Mouse (Mus musculus) E14TG2a.4 (cell line): Measurements from ENCODE around the gene Tpst2.

Experiments used
- CTCF ChIP-seq: conservative IDR thresholded peaks from 2 replicates; pipeline ENCODE4 v1.5.1; 2014; ENCODE audit warnings: low read length
- NANOG ChIP-seq: IDR thresholded peaks from 2 replicates; pipeline ENCODE4 v1.6.1; 2014; ENCODE audit warnings: borderline replicate concordance, low read length, mixed read lengths

DNA sequence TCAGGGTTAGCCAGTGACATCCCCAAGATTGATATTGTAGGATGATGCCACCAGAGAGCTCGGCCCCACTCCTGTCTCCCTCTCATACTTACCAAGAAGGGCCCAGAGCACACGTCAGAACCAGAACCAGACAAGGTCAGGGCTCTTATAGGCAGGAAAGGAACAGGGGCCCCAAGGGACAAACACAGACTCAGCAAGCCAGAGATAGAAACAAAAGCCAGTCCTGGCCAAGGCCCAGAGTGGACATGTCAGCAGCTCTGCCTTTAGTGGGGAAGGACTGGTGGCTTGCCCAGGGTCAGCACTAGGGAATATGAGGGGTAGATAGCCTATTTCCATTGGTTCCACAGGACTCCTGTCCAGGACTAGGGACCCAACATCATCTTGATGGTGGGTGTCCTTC lies 24.1 kb upstream of the Tpst2 start, which contains the start of gene Cryba4:
- TF ChIP-seq CTCF (no peak), NANOG (no peak)
